Mouse (Mus musculus): ENCODE data around the gene Gm5622.
"Not testable (repeated sequence)": the region's sequence is repeated elsewhere in the genome, so short reads cannot be mapped to it uniquely, and the experiment has no call there.

Gene Gm5622

GRCm38 (mm10) chr14:51552490-51552889, at the start of gene Gm5622:
Gm5622 (plus strand) TSS chr14:51552790.
- DNase-seq (ENCODE audit: extremely low read depth, low read depth, low spot score): no peak

GRCm38 (mm10) chr14:51507416-51507815, 45.2 kb upstream of the Gm5622 start:
- DNase-seq (ENCODE audit: extremely low read depth, low read depth, low spot score): no peak

GRCm38 (mm10) chr14:51573963-51574362, 21.4 kb downstream of the Gm5622 start, which contains the start of gene Gm17175:
Gm17175 (minus strand) TSS chr14:51574063.
- DNase-seq (ENCODE audit: extremely low read depth, low read depth, low spot score): not testable (repeated sequence)

- DNase-seq (ENCODE audit: extremely low read depth, low read depth, low spot score): not testable (repeated sequence)
Measured at GRCm38 (mm10) chr14:51592039-51592438, 39.4 kb downstream of the Gm5622 start, which contains the start of gene Gm17174. Gm17174 (minus strand) TSS chr14:51592139.

- DNase-seq (ENCODE audit: extremely low read depth, low read depth, low spot score): no peak
Measured at GRCm38 (mm10) chr14:51611210-51611609, 58.6 kb downstream of the Gm5622 start, which contains the start of gene Gm17078. Gm17078 (minus strand) TSS chr14:51611310.

- DNase-seq (ENCODE audit: extremely low read depth, low read depth, low spot score): not testable (repeated sequence)
Measured at GRCm38 (mm10) chr14:51632426-51632825, 79.8 kb downstream of the Gm5622 start.

- not testable (repeated sequence) for DNase-seq (ENCODE audit: extremely low read depth, low read depth, low spot score)
Measured at GRCm38 (mm10) chr14:51635566-51635965, 83.0 kb downstream of the Gm5622 start, which contains the start of gene Gm4181. Gm4181 (minus strand) TSS chr14:51635666.

- DNase-seq (ENCODE audit: extremely low read depth, low read depth, low spot score): no peak
Measured at GRCm38 (mm10) chr14:51677269-51677668, 124.7 kb downstream of the Gm5622 start.

GRCm38 (mm10) chr14:51695368-51695767, 142.8 kb downstream of the Gm5622 start, which contains the start of gene Gm17079:
Gm17079 (minus strand) TSS chr14:51695468.
- DNase-seq (ENCODE audit: extremely low read depth, low read depth, low spot score): not testable (repeated sequence)
